Mouse (Mus musculus): Measurements from ENCODE around the gene Slc25a47. TPM values are rescaled to one million over a fixed set of nuclear protein-coding genes. Genes with fewer than 3 reads are reported as not detected.

Slc25a47 gene
- polyA plus RNA-seq, 1 experiment: 3.6 TPM

GRCm38 (mm10) chr12:108894432-108894816 is 58.6 kb downstream of the Slc25a47 start:
- Histone ChIP-seq H3K4me3 (peak overlapping the region; percentile 78), H3K27me3 (ENCODE audit: control insufficient read depth, insufficient read depth, insufficient read length) (no peaks in the 10 kb centered on the region), H3ac (ENCODE audit: control insufficient read depth, insufficient read length) (peak overlapping the region; percentile 60), H3K4me2 (ENCODE audit: low read depth) (peak overlapping the region; percentile 65), H3K36me3 (ENCODE audit: control insufficient read depth, insufficient read depth) (peaks cover 25% of the 10 kb centered on the region), H3K79me2 (ENCODE audit: control insufficient read depth, insufficient read depth) (peaks cover 46% of the 10 kb centered on the region)
- TF ChIP-seq E2F4 (IDR thresholded peaks at IDR 0.05; ENCODE audit: insufficient read depth): no peak
- TF ChIP-seq MYOD1 (IDR thresholded peaks at IDR 0.05; ENCODE audit: control insufficient read depth in 1 of 3, insufficient read length in 2 of 3, low read depth in 2 of 3): no peak
- no peak for TF ChIP-seq MAX (IDR thresholded peaks at IDR 0.05; ENCODE audit: low read depth)
- TF ChIP-seq MYOG (IDR thresholded peaks at IDR 0.05; ENCODE audit: control insufficient read depth in 1 of 3, insufficient read depth in 1 of 3, insufficient read length in 2 of 3, low read depth in 2 of 3): no peak
- TF ChIP-seq POLR2A (IDR thresholded peaks at IDR 0.05; ENCODE audit: insufficient read length, low read depth): no peak
- TF ChIP-seq TCF3 (IDR thresholded peaks at IDR 0.05; ENCODE audit: insufficient read length, low read depth): no peak
- TF ChIP-seq POLR2AphosphoS2 (IDR thresholded peaks at IDR 0.05; ENCODE audit: insufficient read length, low read depth): no peak
- no peak for TF ChIP-seq SRF (IDR thresholded peaks at IDR 0.05; ENCODE audit: control insufficient read depth, insufficient read length, low read depth)
- TF ChIP-seq USF1 (IDR thresholded peaks at IDR 0.05; ENCODE audit: low read depth): no peak
- no peak for TF ChIP-seq CEBPB (IDR thresholded peaks at IDR 0.05; ENCODE audit: insufficient read depth, poor library complexity, severe bottlenecking)

- Histone ChIP-seq H3K4me3 (no peak overlapping the region), H3K36me3 (ENCODE audit: control insufficient read depth, insufficient read depth) (peaks cover 9% of the 10 kb centered on the region), H3K79me2 (ENCODE audit: control insufficient read depth, insufficient read depth) (peaks cover 30% of the 10 kb centered on the region), H3ac (ENCODE audit: control insufficient read depth, insufficient read length) (no peak overlapping the region), H3K4me2 (ENCODE audit: low read depth) (no peak overlapping the region), H3K27me3 (ENCODE audit: control insufficient read depth, insufficient read depth, insufficient read length) (no peaks in the 10 kb centered on the region)
- TF ChIP-seq SRF (IDR thresholded peaks at IDR 0.05; ENCODE audit: control insufficient read depth, insufficient read length, low read depth) (no peak), REST (IDR thresholded peaks at IDR 0.05; ENCODE audit: insufficient read depth, insufficient read length) (no peak), E2F4 (IDR thresholded peaks at IDR 0.05; ENCODE audit: insufficient read depth) (no peak), MYOG (IDR thresholded peaks at IDR 0.05; ENCODE audit: control insufficient read depth in 1 of 3, insufficient read depth in 1 of 3, insufficient read length in 2 of 3, low read depth in 2 of 3) (no peak), POLR2AphosphoS2 (IDR thresholded peaks at IDR 0.05; ENCODE audit: insufficient read length, low read depth) (no peak), MYOD1 (IDR thresholded peaks at IDR 0.05; ENCODE audit: control insufficient read depth in 1 of 3, insufficient read length in 2 of 3, low read depth in 2 of 3) (no peak), CEBPB (IDR thresholded peaks at IDR 0.05; ENCODE audit: insufficient read depth, poor library complexity, severe bottlenecking) (no peak), MAX (IDR thresholded peaks at IDR 0.05; ENCODE audit: low read depth) (no peak), TCF3 (IDR thresholded peaks at IDR 0.05; ENCODE audit: insufficient read length, low read depth) (no peak), POLR2A (IDR thresholded peaks at IDR 0.05; ENCODE audit: insufficient read length, low read depth) (no peak), USF1 (IDR thresholded peaks at IDR 0.05; ENCODE audit: low read depth) (no peak), TCF12 (IDR thresholded peaks at IDR 0.05; ENCODE audit: insufficient read depth, poor library complexity, severe bottlenecking) (no peak)
Observed at GRCm38 (mm10) chr12:108896006-108896405, 60.2 kb downstream of the Slc25a47 start.

- TF ChIP-seq E2F4 (IDR thresholded peaks at IDR 0.05; ENCODE audit: insufficient read depth): no peak
- TF ChIP-seq MAX (IDR thresholded peaks at IDR 0.05; ENCODE audit: low read depth): no peak
- no peak for TF ChIP-seq CEBPB (IDR thresholded peaks at IDR 0.05; ENCODE audit: insufficient read depth, poor library complexity, severe bottlenecking)
- TF ChIP-seq TCF3 (IDR thresholded peaks at IDR 0.05; ENCODE audit: insufficient read length, low read depth): no peak
- no peak for TF ChIP-seq POLR2A (IDR thresholded peaks at IDR 0.05; ENCODE audit: insufficient read length, low read depth)
- no peak for TF ChIP-seq MYOG (IDR thresholded peaks at IDR 0.05; ENCODE audit: control insufficient read depth in 1 of 3, insufficient read depth in 1 of 3, insufficient read length in 2 of 3, low read depth in 2 of 3)
- TF ChIP-seq POLR2AphosphoS2 (IDR thresholded peaks at IDR 0.05; ENCODE audit: insufficient read length, low read depth): no peak
- TF ChIP-seq SRF (IDR thresholded peaks at IDR 0.05; ENCODE audit: control insufficient read depth, insufficient read length, low read depth): no peak
- H3K4me3 ChIP-seq: no peak overlapping the region
- H3K36me3 ChIP-seq (ENCODE audit: control insufficient read depth, insufficient read depth): no peaks in the 10 kb centered on the region
- H3K79me2 ChIP-seq (ENCODE audit: control insufficient read depth, insufficient read depth): no peaks in the 10 kb centered on the region
- H3K27me3 ChIP-seq (ENCODE audit: control insufficient read depth, insufficient read depth, insufficient read length): no peaks in the 10 kb centered on the region
- H3ac ChIP-seq (ENCODE audit: control insufficient read depth, insufficient read length): no peak overlapping the region
- H3K4me2 ChIP-seq (ENCODE audit: low read depth): no peak overlapping the region
Observed at GRCm38 (mm10) chr12:108901346-108901745, 65.5 kb downstream of the Slc25a47 start.

GRCm38 (mm10) chr12:108902940-108903339 is 67.1 kb downstream of the Slc25a47 start:
- no peak overlapping the region for H3ac ChIP-seq (ENCODE audit: control insufficient read depth, insufficient read length)
- TF ChIP-seq POLR2A (IDR thresholded peaks at IDR 0.05; ENCODE audit: insufficient read length, low read depth) (no peak), TCF3 (IDR thresholded peaks at IDR 0.05; ENCODE audit: insufficient read length, low read depth) (no peak), CEBPB (IDR thresholded peaks at IDR 0.05; ENCODE audit: insufficient read depth, poor library complexity, severe bottlenecking) (no peak), E2F4 (IDR thresholded peaks at IDR 0.05; ENCODE audit: insufficient read depth) (no peak), MYOD1 (IDR thresholded peaks at IDR 0.05; ENCODE audit: control insufficient read depth in 1 of 3, insufficient read length in 2 of 3, low read depth in 2 of 3) (no peak), SRF (IDR thresholded peaks at IDR 0.05; ENCODE audit: control insufficient read depth, insufficient read length, low read depth) (no peak), MYOG (IDR thresholded peaks at IDR 0.05; ENCODE audit: control insufficient read depth in 1 of 3, insufficient read depth in 1 of 3, insufficient read length in 2 of 3, low read depth in 2 of 3) (no peak), REST (IDR thresholded peaks at IDR 0.05; ENCODE audit: insufficient read depth, insufficient read length) (no peak), MAX (IDR thresholded peaks at IDR 0.05; ENCODE audit: low read depth) (no peak), POLR2AphosphoS2 (IDR thresholded peaks at IDR 0.05; ENCODE audit: insufficient read length, low read depth) (no peak), TCF12 (IDR thresholded peaks at IDR 0.05; ENCODE audit: insufficient read depth, poor library complexity, severe bottlenecking) (no peak), USF1 (IDR thresholded peaks at IDR 0.05; ENCODE audit: low read depth) (no peak)
- H3K27me3 ChIP-seq (ENCODE audit: control insufficient read depth, insufficient read depth, insufficient read length): no peaks in the 10 kb centered on the region
- no peaks in the 10 kb centered on the region for H3K79me2 ChIP-seq (ENCODE audit: control insufficient read depth, insufficient read depth)
- no peak overlapping the region for H3K4me2 ChIP-seq (ENCODE audit: low read depth)
- H3K4me3 ChIP-seq: no peak overlapping the region
- no peaks in the 10 kb centered on the region for H3K36me3 ChIP-seq (ENCODE audit: control insufficient read depth, insufficient read depth)

All from myocyte (in vitro differentiated cells).